Mouse (Mus musculus) olfactory bulb, adult 2 months (tissue): Measurements from ENCODE around the gene Ccdc22.

Experiments used
- CTCF ChIP-seq: fragments of 200-500 bp; IDR thresholded peaks from 2 replicates; pipeline ENCODE4 v1.5.1; 2012; ENCODE audit warnings: low read depth, mild to moderate bottlenecking, low read length, moderate library complexity; ENCODE audit not compliant: insufficient read depth
- POLR2A ChIP-seq: fragments of 200-500 bp; IDR thresholded peaks from 2 replicates; pipeline ENCODE4 v1.6.1; 2012; ENCODE audit warnings: mild to moderate bottlenecking, low read depth, low read length, moderate library complexity; ENCODE audit not compliant: insufficient read depth

- TF ChIP-seq CTCF (no peak), POLR2A (peak; percentile 52)
Observed at GRCm38 (mm10) chrX:7574087-7574884, 31.0 kb downstream of the Ccdc22 start, which contains the start of gene Ppp1r3f.
